Mouse (Mus musculus) erythroblast, embryonic 14.5 days (primary cell): Measurements from ENCODE around the gene BC051665. TPM values are rescaled to one million over a fixed set of nuclear protein-coding genes. Genes with fewer than 3 reads are reported as not detected.

ENCODE experiments used
- H3K27me3 ChIP-seq: 2 replicates; pipeline ENCODE4 v1.6.1; 2012; ENCODE audit warnings: inconsistent platforms; ENCODE audit not compliant: control insufficient read depth
- H3K36me3 ChIP-seq: 2 replicates; pipeline ENCODE4 v1.6.1; 2012; ENCODE audit warnings: mild to moderate bottlenecking, inconsistent platforms; ENCODE audit not compliant: control insufficient read depth
- H3K4me1 ChIP-seq: 2 replicates; pipeline ENCODE4 v1.6.1; 2012; ENCODE audit warnings: inconsistent platforms; ENCODE audit not compliant: control insufficient read depth
- H3K4me3 ChIP-seq: replicated peaks from 2 replicates; pipeline ENCODE3; 2012; ENCODE audit warnings: moderate library complexity, mild to moderate bottlenecking, inconsistent platforms
- H3K9me3 ChIP-seq: 2 replicates; pipeline ENCODE4 v1.6.1; 2012; ENCODE audit warnings: low read length, inconsistent platforms, mixed read lengths; ENCODE audit not compliant: control insufficient read depth
- GATA1 ChIP-seq: IDR thresholded peaks from 2 replicates; pipeline ENCODE4 v1.6.1; 2012; ENCODE audit warnings: low read length, inconsistent platforms, mixed read lengths
- TAL1 ChIP-seq: IDR thresholded peaks from 3 replicates; pipeline ENCODE4 v1.6.1; 2012; ENCODE audit warnings: low read length, inconsistent platforms, mixed read lengths
- polyA plus RNA-seq: library from polyadenylated mRNA; stranded (reverse); fragments of >175 nt; gene quantifications from 2 replicates; pipeline ENCODE4 v1.2.3, GENCODE M21; 2012

Gene BC051665
- polyA plus RNA-seq, 1 experiment, result not detected

DNA sequence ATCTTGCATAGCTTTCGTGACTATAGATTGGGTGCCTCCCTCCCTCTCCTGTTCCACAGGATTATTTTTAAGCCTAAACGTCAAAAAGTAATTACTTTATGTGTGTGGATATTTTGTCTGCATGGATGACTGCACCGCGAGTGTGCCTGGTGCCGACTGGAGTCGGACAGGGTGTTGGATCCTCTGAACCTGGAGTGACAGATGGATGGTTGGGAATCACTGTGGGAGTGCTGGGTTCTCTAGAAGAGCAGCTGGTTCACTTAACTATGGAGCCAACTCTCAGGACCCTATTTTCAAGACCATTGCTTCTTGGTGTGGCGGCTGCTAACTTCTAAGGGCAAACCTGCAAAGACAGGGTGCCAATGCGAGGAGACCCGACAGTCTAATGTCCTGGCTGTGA, 50.9 kb downstream of the BC051665 start:
- TF ChIP-seq TAL1, result no peak
- no peak for TF ChIP-seq GATA1
- Histone ChIP-seq H3K9me3 (no peaks in the 10 kb centered on the region), H3K4me1 (peaks cover 12% of the 10 kb centered on the region), H3K27me3 (no peaks in the 10 kb centered on the region), H3K4me3 (no peak overlapping the region), H3K36me3 (peaks cover 12% of the 10 kb centered on the region)

Other genes starting within 250 kb of the BC051665 start
- gene Dapk1, start 184.4 kb downstream of the BC051665 start, polyA plus RNA-seq, result 0.05 and 0.15 TPM in 2 replicates
- not detected in 2 replicates for gene Ctsll3, start 16.5 kb upstream of the BC051665 start, polyA plus RNA-seq
- gene 4930486L24Rik, start 78.1 kb upstream of the BC051665 start, polyA plus RNA-seq, result not detected in 2 replicates
- gene Gm49392, start 110.5 kb upstream of the BC051665 start, polyA plus RNA-seq, result not detected in 2 replicates
- not detected in 2 replicates for gene Ctla2b, start 111.1 kb upstream of the BC051665 start, polyA plus RNA-seq
- gene Tpbpb, start 118.5 kb upstream of the BC051665 start, polyA plus RNA-seq, result not detected in 2 replicates
- not detected in 2 replicates for gene Gm49393, start 149.2 kb upstream of the BC051665 start, polyA plus RNA-seq
- 0.06 TPM in 1 of 2 replicates, not detected in the other for gene Gm49391, start 150.2 kb upstream of the BC051665 start, polyA plus RNA-seq
- gene Ctla2a, start 150.3 kb upstream of the BC051665 start, polyA plus RNA-seq, result 0.10 TPM in 1 of 2 replicates, not detected in the other
- gene Tpbpa, start 155.6 kb upstream of the BC051665 start, polyA plus RNA-seq, result not detected in 2 replicates
- not detected in 2 replicates for gene Ctsj, start 219.6 kb upstream of the BC051665 start, polyA plus RNA-seq